Mouse (Mus musculus) thymus, adult 2 months (tissue): ENCODE data around the gene Klhl41.

Source experiments
- CTCF ChIP-seq: fragments of 200-500 bp; IDR thresholded peaks from 2 replicates; pipeline ENCODE4 v1.5.1; 2012; ENCODE audit warnings: mild to moderate bottlenecking, control low read depth, low read length, moderate library complexity, borderline replicate concordance; ENCODE audit not compliant: control insufficient read depth, poor library complexity, insufficient read depth; ENCODE audit errors: extremely low read depth
- POLR2A ChIP-seq: fragments of 200-500 bp; IDR thresholded peaks from 2 replicates; pipeline ENCODE4 v1.6.1; 2012; ENCODE audit warnings: mild to moderate bottlenecking, low read length, control low read depth, moderate library complexity; ENCODE audit not compliant: control insufficient read depth, poor library complexity, insufficient read depth; ENCODE audit errors: extremely low read depth

DNA sequence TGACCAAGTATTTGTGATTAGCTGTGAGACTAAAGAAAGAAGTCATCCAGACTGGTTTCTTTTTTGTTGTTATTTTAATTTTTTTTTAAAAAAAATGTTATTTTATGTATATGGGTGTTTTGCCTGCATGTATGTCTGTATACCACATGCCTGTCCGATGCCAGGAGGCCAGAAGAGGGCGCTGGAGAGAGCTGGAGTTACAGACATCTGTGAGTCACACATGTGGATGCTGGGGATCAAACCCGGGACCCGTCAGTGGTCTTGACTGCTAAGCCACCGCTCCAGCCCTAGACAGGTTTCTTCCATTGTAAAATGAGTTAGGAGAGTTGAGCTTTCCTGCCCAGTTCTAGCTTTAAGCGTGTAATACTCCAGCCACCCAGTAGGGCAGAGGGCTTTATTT lies 10.1 kb downstream of the Klhl41 start:
- TF ChIP-seq POLR2A (no peak), CTCF (peak; percentile 52; the same call in 1 of the 2 replicates)
